Mouse (Mus musculus): ENCODE measurements around the gene Gm17093.
"Not testable (repeated sequence)": the region's sequence is repeated elsewhere in the genome, so short reads cannot be mapped to it uniquely, and the experiment has no call there.

The Gm17093 gene

GRCm38 (mm10) chr14:44517976-44518375, at the start of gene Gm17093:
Gene Gm17093, plus strand, starts transcription at chr14:44518276.
- in situ Hi-C loops (cut with MboI; ENCODE audit: unreplicated experiment in 2 of 2): not testable (repeated sequence)

- in situ Hi-C loops (cut with MboI; ENCODE audit: unreplicated experiment in 2 of 2): not testable (repeated sequence)
These were observed 25.9 kb upstream of the Gm17093 start, which contains the start of gene BC061237 for GRCm38 (mm10) chr14:44492163-44492562. Gene BC061237, plus strand, starts transcription at chr14:44492463.

GRCm38 (mm10) chr14:44547961-44548360, 29.9 kb downstream of the Gm17093 start:
- in situ Hi-C loops (cut with MboI; ENCODE audit: unreplicated experiment in 2 of 2): not testable (repeated sequence)
